Mouse (Mus musculus): ENCODE results near the gene Tax1bp3.

DNA sequence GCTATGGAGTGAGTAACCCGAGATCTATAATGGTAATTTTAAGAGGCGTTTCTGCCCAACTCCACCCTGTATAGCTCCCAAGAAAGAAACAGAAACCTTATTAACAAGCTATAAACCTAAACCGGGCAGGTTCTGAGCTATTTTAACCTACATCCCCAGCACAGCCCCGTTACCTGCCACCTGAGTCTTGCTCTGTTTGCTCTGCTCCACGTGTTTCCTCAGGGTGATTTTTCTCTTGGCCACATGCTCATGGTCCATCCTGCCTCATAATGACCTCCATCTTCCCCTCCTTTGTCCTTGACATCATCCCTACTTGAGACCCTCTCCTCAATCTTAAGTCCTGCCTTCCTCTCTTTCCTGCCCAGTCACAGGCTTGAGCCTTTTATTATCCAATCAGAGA is 42.7 kb upstream of the Tax1bp3 start:
- no peak for TF ChIP-seq CTCF (IDR thresholded peaks at IDR 0.05; ENCODE audit: low read depth)
- TF ChIP-seq EP300 (IDR thresholded peaks at IDR 0.05; ENCODE audit: low read depth) = no peak
